ENCODE assay signal across 8 mouse cellular contexts in the genomic region with DNA sequence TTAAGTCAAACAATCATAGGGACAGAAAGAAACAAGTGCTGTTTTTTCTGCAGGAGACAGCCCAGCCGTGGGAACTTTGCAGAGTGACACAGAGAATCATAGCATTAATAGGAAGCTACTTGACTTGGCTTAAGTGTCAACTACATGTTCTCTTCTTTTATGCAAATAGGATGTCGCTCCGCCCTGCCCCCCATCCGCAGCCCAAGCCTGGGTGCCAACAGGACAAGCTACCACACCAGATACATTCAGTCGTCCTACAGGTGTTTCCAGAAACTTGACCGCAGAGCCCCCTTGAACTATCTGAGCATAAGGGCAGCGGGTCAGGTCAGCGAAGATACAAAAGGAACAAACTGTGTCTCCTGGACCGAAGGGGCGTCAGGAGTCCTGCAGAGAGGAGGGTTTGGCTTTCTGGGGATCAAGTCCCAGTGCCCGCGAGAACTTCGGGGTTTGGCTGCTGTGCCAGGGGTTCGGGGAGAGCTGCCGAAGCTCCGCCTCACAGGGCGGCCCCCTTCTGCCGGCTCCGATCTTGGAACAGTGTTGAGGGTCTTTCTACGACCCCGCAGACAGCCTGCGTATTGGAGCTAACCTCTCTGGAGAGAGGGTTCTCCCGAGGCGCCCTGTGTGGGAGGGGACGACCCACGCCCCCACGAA. TPM values are rescaled to one million over a fixed set of nuclear protein-coding genes. Genes with fewer than 3 reads are reported as not detected.
A peak's percentile ranks its signal among the peaks of the same experiment; 100 is the strongest.
DNase-seq lines count a peak whose midpoint lies in the region; ATAC-seq and TF ChIP-seq lines count a peak whose summit lies in the region.

No protein-coding gene starts in this region.

- peak; percentile 85; the same call in 1 of the 2 replicates for ATAC-seq in forebrain, embryonic 15.5 days (replicated peaks)
- ATAC-seq in hindbrain, embryonic 14.5 days (ENCODE audit: low FRiP score), result peak; percentile 75

- peak overlapping the region; percentile 95 for H3K27ac ChIP-seq in layer of hippocampus, adult 2 months
- H3K27ac ChIP-seq in brown adipose tissue, adult 24 weeks (replicated peaks; ENCODE audit: low read depth, low read length), result peak overlapping the region; percentile 91
- peak overlapping the region; percentile 88 for H3K27ac ChIP-seq in forebrain, embryonic 15.5 days (replicated peaks)
- peak overlapping the region; percentile 74 for H3K27ac ChIP-seq in hindbrain, embryonic 14.5 days

- H3K4me1 ChIP-seq in brown adipose tissue, adult 24 weeks (ENCODE audit: control insufficient read depth, insufficient read depth, insufficient read length, low read length), result peaks cover 6% of the 10 kb centered on the region
- H3K4me1 ChIP-seq in forebrain, embryonic 15.5 days, result peaks cover 16% of the 10 kb centered on the region
- peaks cover 11% of the 10 kb centered on the region for H3K4me1 ChIP-seq in hindbrain, embryonic 14.5 days (replicated peaks; ENCODE audit: control insufficient read depth, insufficient read depth, low read length)

- intact Hi-C loops in left cerebral cortex, postnatal 4 days (cut with DNase I), result no loop called here

- peak overlapping the region; percentile 98 for H3K4me3 ChIP-seq in layer of hippocampus, adult 2 months
- H3K4me3 ChIP-seq in brown adipose tissue, adult 24 weeks (ENCODE audit: insufficient read depth, low read depth, low read length), result peak overlapping the region; percentile 91
- H3K4me3 ChIP-seq in forebrain, embryonic 15.5 days, result peak overlapping the region; percentile 89
- H3K4me3 ChIP-seq in hindbrain, embryonic 14.5 days (replicated peaks; ENCODE audit: low read length), result peak overlapping the region; percentile 66

- H3K27me3 ChIP-seq in forebrain, embryonic 15.5 days, result no peaks in the 10 kb centered on the region
- no peaks in the 10 kb centered on the region for H3K27me3 ChIP-seq in hindbrain, embryonic 14.5 days (ENCODE audit: control insufficient read depth, insufficient read depth, low read length)

- DNase-seq in layer of hippocampus, adult 2 months (ENCODE audit: low spot score in 2 of 2), result no peak
- DNase-seq in layer of hippocampus, postnatal 25 days (ENCODE audit: extremely low spot score in 1 of 2, low spot score in 1 of 2), result no peak
- DNase-seq in hindbrain, embryonic 14.5 days (ENCODE audit: low spot score), result peak; percentile 33
- DNase-seq in left cerebral cortex, postnatal 4 days, result peak; percentile 55
- peak; percentile 70 for DNase-seq in mesoderm, embryonic 11.5 days (ENCODE audit: low read depth, low spot score)
- DNase-seq in spleen, postnatal 4 days (ENCODE audit: low spot score in 2 of 2), result peak; percentile 82 to 89

- TF ChIP-seq CTCF in layer of hippocampus, adult 2 months (conservative IDR thresholded peaks at IDR 0.05), result no peak

- no peaks in the 10 kb centered on the region for H3K36me3 ChIP-seq in forebrain, embryonic 15.5 days
- H3K36me3 ChIP-seq in hindbrain, embryonic 14.5 days (replicated peaks; ENCODE audit: control insufficient read depth, insufficient read depth), result no peaks in the 10 kb centered on the region

- no peaks in the 10 kb centered on the region for H3K9me3 ChIP-seq in forebrain, embryonic 15.5 days
- no peaks in the 10 kb centered on the region for H3K9me3 ChIP-seq in hindbrain, embryonic 14.5 days (ENCODE audit: control insufficient read depth, low read length)

- H3K4me2 ChIP-seq in forebrain, embryonic 15.5 days (replicated peaks), result peak overlapping the region; percentile 78
- H3K4me2 ChIP-seq in hindbrain, embryonic 14.5 days (replicated peaks), result peak overlapping the region; percentile 73

- H3K9ac ChIP-seq in forebrain, embryonic 15.5 days (replicated peaks), result peak overlapping the region; percentile 73
- peak overlapping the region; percentile 67 for H3K9ac ChIP-seq in hindbrain, embryonic 14.5 days

- under 1% methylated on average over 27 of the region's 27 CpGs for WGBS in forebrain, embryonic 15.5 days
- under 1% methylated on average over 27 of the region's 27 CpGs for WGBS in hindbrain, embryonic 14.5 days

RNA-seq across cellular contexts. Expression of a gene that starts 0.5 kb away (rescaled TPM):
- total RNA-seq in layer of hippocampus, adult 2 months (2021), result 10 to 100 TPM; 44.7 to 49.6 TPM
- 10 to 100 TPM; 34.4 to 44.5 TPM for total RNA-seq in layer of hippocampus, postnatal 25 days (2021)
- 26.3 and 35.7 TPM in 2 replicates for polyA plus RNA-seq in brown adipose tissue, adult 24 weeks (2012; ENCODE audit: insufficient read depth, insufficient read length, missing spikeins)
- 16.5 and 16.8 TPM in 2 replicates for polyA plus RNA-seq in forebrain, embryonic 15.5 days (2015; fragmentation: Nextera tagmentation; extraction: Ambion mirVana)
- polyA plus RNA-seq in hindbrain, embryonic 14.5 days (2014; fragmentation: Nextera tagmentation; extraction: Ambion mirVana), result 8.4 and 12.7 TPM in 2 replicates
- 10 to 100 TPM; 16.6 to 17.5 TPM for total RNA-seq in left cerebral cortex, postnatal 4 days (2021)

RNA-seq across cellular contexts. Expression of a gene that starts 10.6 kb away (rescaled TPM):
- total RNA-seq in layer of hippocampus, adult 2 months (2021), result not detected
- not detected for total RNA-seq in layer of hippocampus, postnatal 25 days (2021)
- polyA plus RNA-seq in brown adipose tissue, adult 24 weeks (2012; ENCODE audit: insufficient read depth, insufficient read length, missing spikeins), result 0.33 TPM in 1 of 2 replicates, not detected in the other
- 0.06 TPM in 2 replicates for polyA plus RNA-seq in forebrain, embryonic 15.5 days (2015; fragmentation: Nextera tagmentation; extraction: Ambion mirVana)
- polyA plus RNA-seq in hindbrain, embryonic 14.5 days (2014; fragmentation: Nextera tagmentation; extraction: Ambion mirVana), result 0.05 and 0.09 TPM in 2 replicates
- not detected for total RNA-seq in left cerebral cortex, postnatal 4 days (2021)

RNA-seq across cellular contexts. Expression of a gene that starts 44.9 kb away (rescaled TPM):
- total RNA-seq in layer of hippocampus, adult 2 months (2021), result not detected
- not detected for total RNA-seq in layer of hippocampus, postnatal 25 days (2021)
- polyA plus RNA-seq in brown adipose tissue, adult 24 weeks (2012; ENCODE audit: insufficient read depth, insufficient read length, missing spikeins), result not detected in 2 replicates
- 0.15 and 0.18 TPM in 2 replicates for polyA plus RNA-seq in forebrain, embryonic 15.5 days (2015; fragmentation: Nextera tagmentation; extraction: Ambion mirVana)
- 0.14 and 0.23 TPM in 2 replicates for polyA plus RNA-seq in hindbrain, embryonic 14.5 days (2014; fragmentation: Nextera tagmentation; extraction: Ambion mirVana)
- total RNA-seq in left cerebral cortex, postnatal 4 days (2021), result not detected

Comparison
In these comparisons a context has a peak if more than half of its experiments do, and no peak if none do; other contexts are left out.
1. DNase-seq: peak in hindbrain, embryonic 14.5 days (single experiment), left cerebral cortex, postnatal 4 days (single experiment), mesoderm, embryonic 11.5 days (single experiment) and spleen, postnatal 4 days (2 of 2); none in layer of hippocampus, adult 2 months (0 of 2) and layer of hippocampus, postnatal 25 days (0 of 2).
2. Peak in every context shown above with its lines, with median percentiles within 50 percentile points of each other: H3K27ac ChIP-seq and H3K4me3 ChIP-seq.